Mouse (Mus musculus): ENCODE data around the gene Dtx1. TPM values are rescaled to one million over a fixed set of nuclear protein-coding genes. Genes with fewer than 3 reads are reported as not detected.

The Dtx1 gene
- total and polyA plus RNA-seq, 2 experiments from 2014 or later: 0.30 to 1.7 TPM

- no peaks in the 10 kb centered on the region for H3K36me3 ChIP-seq (replicated peaks; ENCODE audit: control insufficient read depth, insufficient read depth, low read length)
- H3K27ac ChIP-seq (ENCODE audit: low read depth): no peak overlapping the region
- H3K4me3 ChIP-seq (ENCODE audit: low read depth, low read length): no peak overlapping the region
- no peak for TF ChIP-seq EP300 (IDR thresholded peaks at IDR 0.05; ENCODE audit: low read depth)
- no peak for TF ChIP-seq CTCF (IDR thresholded peaks at IDR 0.05; ENCODE audit: low read depth)
- no peak overlapping the region for H3K9ac ChIP-seq (replicated peaks; ENCODE audit: low read depth, low read length)
- H3K27me3 ChIP-seq (ENCODE audit: control insufficient read depth, insufficient read depth, low read length): peaks cover 9% of the 10 kb centered on the region; the same call in 1 of the 2 replicates
- no peak for ATAC-seq (ENCODE audit: insufficient read depth, low read depth)
- 33% methylated on average over 21 of the region's 21 CpGs for WGBS
- DNase-seq (ENCODE audit: low spot score): no peak
- no peak overlapping the region for H3K4me2 ChIP-seq (ENCODE audit: low read depth, low read length)
- H3K9me3 ChIP-seq (replicated peaks; ENCODE audit: control insufficient read depth, low read length): no peaks in the 10 kb centered on the region
- no peaks in the 10 kb centered on the region for H3K4me1 ChIP-seq (ENCODE audit: control insufficient read depth, insufficient read depth)
These were observed 37.2 kb downstream of the Dtx1 start for GRCm38 (mm10) chr5:120674229-120675145.

- Histone ChIP-seq H3K36me3 (replicated peaks; ENCODE audit: control insufficient read depth, insufficient read depth, low read length) (no peaks in the 10 kb centered on the region), H3K9ac (replicated peaks; ENCODE audit: low read depth, low read length) (no peak overlapping the region), H3K27ac (ENCODE audit: low read depth) (no peak overlapping the region), H3K4me2 (ENCODE audit: low read depth, low read length) (no peak overlapping the region), H3K27me3 (ENCODE audit: control insufficient read depth, insufficient read depth, low read length) (peaks cover 5% of the 10 kb centered on the region; the same call in 1 of the 2 replicates), H3K4me1 (ENCODE audit: control insufficient read depth, insufficient read depth) (no peaks in the 10 kb centered on the region), H3K4me3 (ENCODE audit: low read depth, low read length) (no peak overlapping the region), H3K9me3 (replicated peaks; ENCODE audit: control insufficient read depth, low read length) (no peaks in the 10 kb centered on the region)
- 3% methylated on average over 12 of the region's 12 CpGs for WGBS
- DNase-seq (ENCODE audit: low spot score) (peak; percentile 51), ATAC-seq (ENCODE audit: insufficient read depth, low read depth) (peak; percentile 29; the same call in 1 of the 2 replicates)
- TF ChIP-seq CTCF (IDR thresholded peaks at IDR 0.05; ENCODE audit: low read depth): peak; percentile 92
- no peak for TF ChIP-seq EP300 (IDR thresholded peaks at IDR 0.05; ENCODE audit: low read depth)
These were observed 38.1 kb downstream of the Dtx1 start for GRCm38 (mm10) chr5:120673626-120674025.

- DNase-seq (ENCODE audit: low spot score) (no peak), ATAC-seq (ENCODE audit: insufficient read depth, low read depth) (no peak)
- H3K27ac ChIP-seq (ENCODE audit: low read depth): no peak overlapping the region
- TF ChIP-seq CTCF (IDR thresholded peaks at IDR 0.05; ENCODE audit: low read depth): no peak
- TF ChIP-seq EP300 (IDR thresholded peaks at IDR 0.05; ENCODE audit: low read depth): no peak
- no peaks in the 10 kb centered on the region for H3K4me1 ChIP-seq (ENCODE audit: control insufficient read depth, insufficient read depth)
- WGBS: 64% methylated on average over 3 of the region's 3 CpGs
- H3K36me3 ChIP-seq (replicated peaks; ENCODE audit: control insufficient read depth, insufficient read depth, low read length): no peaks in the 10 kb centered on the region
- H3K4me2 ChIP-seq (ENCODE audit: low read depth, low read length): no peak overlapping the region
- no peak overlapping the region for H3K4me3 ChIP-seq (ENCODE audit: low read depth, low read length)
- H3K9me3 ChIP-seq (replicated peaks; ENCODE audit: control insufficient read depth, low read length): no peaks in the 10 kb centered on the region
- peaks cover 5% of the 10 kb centered on the region; the same call in 1 of the 2 replicates for H3K27me3 ChIP-seq (ENCODE audit: control insufficient read depth, insufficient read depth, low read length)
- H3K9ac ChIP-seq (replicated peaks; ENCODE audit: low read depth, low read length): no peak overlapping the region
These were observed 39.9 kb downstream of the Dtx1 start for GRCm38 (mm10) chr5:120671865-120672264.

GRCm38 (mm10) chr5:120670132-120670531 lies 41.6 kb downstream of the Dtx1 start:
- WGBS: 84% methylated on average over 7 of the region's 7 CpGs
- H3K36me3 ChIP-seq (replicated peaks; ENCODE audit: control insufficient read depth, insufficient read depth, low read length): no peaks in the 10 kb centered on the region
- H3K27ac ChIP-seq (ENCODE audit: low read depth): no peak overlapping the region
- no peaks in the 10 kb centered on the region for H3K27me3 ChIP-seq (ENCODE audit: control insufficient read depth, insufficient read depth, low read length)
- no peak overlapping the region for H3K4me3 ChIP-seq (ENCODE audit: low read depth, low read length)
- ATAC-seq (ENCODE audit: insufficient read depth, low read depth) (no peak), DNase-seq (ENCODE audit: low spot score) (no peak)
- H3K9ac ChIP-seq (replicated peaks; ENCODE audit: low read depth, low read length): no peak overlapping the region
- no peaks in the 10 kb centered on the region for H3K9me3 ChIP-seq (replicated peaks; ENCODE audit: control insufficient read depth, low read length)
- H3K4me1 ChIP-seq (ENCODE audit: control insufficient read depth, insufficient read depth): no peaks in the 10 kb centered on the region
- TF ChIP-seq EP300 (IDR thresholded peaks at IDR 0.05; ENCODE audit: low read depth): no peak
- TF ChIP-seq CTCF (IDR thresholded peaks at IDR 0.05; ENCODE audit: low read depth): no peak
- H3K4me2 ChIP-seq (ENCODE audit: low read depth, low read length): no peak overlapping the region

GRCm38 (mm10) chr5:120668761-120669160 lies 43.0 kb downstream of the Dtx1 start:
- H3K9me3 ChIP-seq (replicated peaks; ENCODE audit: control insufficient read depth, low read length): no peaks in the 10 kb centered on the region
- no peaks in the 10 kb centered on the region for H3K36me3 ChIP-seq (replicated peaks; ENCODE audit: control insufficient read depth, insufficient read depth, low read length)
- no peak for DNase-seq (ENCODE audit: low spot score)
- H3K27me3 ChIP-seq (ENCODE audit: control insufficient read depth, insufficient read depth, low read length): 0 out of 2 replicates have a peak, but pooled peaks cover 9% of the 10 kb centered on the region
- no peak overlapping the region for H3K4me3 ChIP-seq (ENCODE audit: low read depth, low read length)
- H3K27ac ChIP-seq (ENCODE audit: low read depth): no peak overlapping the region
- WGBS: 76% methylated on average over 7 of the region's 7 CpGs
- no peak for TF ChIP-seq CTCF (IDR thresholded peaks at IDR 0.05; ENCODE audit: low read depth)
- no peak for TF ChIP-seq EP300 (IDR thresholded peaks at IDR 0.05; ENCODE audit: low read depth)
- H3K9ac ChIP-seq (replicated peaks; ENCODE audit: low read depth, low read length): no peak overlapping the region
- H3K4me1 ChIP-seq (ENCODE audit: control insufficient read depth, insufficient read depth): no peaks in the 10 kb centered on the region
- ATAC-seq (ENCODE audit: insufficient read depth, low read depth): no peak
- no peak overlapping the region for H3K4me2 ChIP-seq (ENCODE audit: low read depth, low read length)

Measured in heart, postnatal 0 days (tissue).